Mouse (Mus musculus) cerebellum, adult 2 months (tissue): ENCODE measurements at regions not wholly inside any gene's neighbourhood (a gene's known extent, or its start where the extent isn't known, plus 50 kb on each side); places are given as distances from the start of the nearest gene placed in this dataset.
A peak's percentile ranks its signal among the peaks of the same experiment; 100 is the strongest.

ENCODE experiments used
- DNase-seq, 2 experiments: peaks; one replicate each; pipeline ENCODE4 v3.0.0; 2021
- H3K27ac ChIP-seq: fragments of 200-500 bp; 2 replicates; pipeline ENCODE4 v1.5.1; 2012; ENCODE audit warnings: low read length, control low read depth, inconsistent platforms; ENCODE audit not compliant: insufficient read depth
- H3K27me3 ChIP-seq: fragments of 200-500 bp; 2 replicates; pipeline ENCODE4 v1.6.1; 2012; ENCODE audit warnings: inconsistent platforms, mild to moderate bottlenecking, low read length, moderate library complexity; ENCODE audit not compliant: control insufficient read depth, insufficient read depth
- H3K4me1 ChIP-seq: fragments of 200-500 bp; 2 replicates; pipeline ENCODE4 v1.6.1; 2011; ENCODE audit warnings: low read length; ENCODE audit not compliant: control insufficient read depth, insufficient read depth
- H3K4me3 ChIP-seq: fragments of 200-500 bp; replicated peaks from 2 replicates; pipeline ENCODE3; 2011; ENCODE audit warnings: mild to moderate bottlenecking, low read depth, low read length, control low read depth; ENCODE audit not compliant: insufficient read depth
- CTCF ChIP-seq: fragments of 200-500 bp; IDR thresholded peaks from 2 replicates; pipeline ENCODE4 v1.5.1; 2011; ENCODE audit warnings: low read depth, mild to moderate bottlenecking, control low read depth, low read length, moderate library complexity, borderline replicate concordance; ENCODE audit not compliant: insufficient read depth
- POLR2A ChIP-seq: fragments of 200-500 bp; IDR thresholded peaks from 2 replicates; pipeline ENCODE4 v1.6.1; 2011; ENCODE audit warnings: low read length, control low read depth, borderline replicate concordance; ENCODE audit not compliant: insufficient read depth
- WGBS: fragments of 180-500 bp; shearing (Covaris S2); methylation state at CpG from one replicate; pipeline ENCODE4 v1.1.7; 2018; 5-methylcytosine and 5-hydroxymethylcytosine counted together

DNA sequence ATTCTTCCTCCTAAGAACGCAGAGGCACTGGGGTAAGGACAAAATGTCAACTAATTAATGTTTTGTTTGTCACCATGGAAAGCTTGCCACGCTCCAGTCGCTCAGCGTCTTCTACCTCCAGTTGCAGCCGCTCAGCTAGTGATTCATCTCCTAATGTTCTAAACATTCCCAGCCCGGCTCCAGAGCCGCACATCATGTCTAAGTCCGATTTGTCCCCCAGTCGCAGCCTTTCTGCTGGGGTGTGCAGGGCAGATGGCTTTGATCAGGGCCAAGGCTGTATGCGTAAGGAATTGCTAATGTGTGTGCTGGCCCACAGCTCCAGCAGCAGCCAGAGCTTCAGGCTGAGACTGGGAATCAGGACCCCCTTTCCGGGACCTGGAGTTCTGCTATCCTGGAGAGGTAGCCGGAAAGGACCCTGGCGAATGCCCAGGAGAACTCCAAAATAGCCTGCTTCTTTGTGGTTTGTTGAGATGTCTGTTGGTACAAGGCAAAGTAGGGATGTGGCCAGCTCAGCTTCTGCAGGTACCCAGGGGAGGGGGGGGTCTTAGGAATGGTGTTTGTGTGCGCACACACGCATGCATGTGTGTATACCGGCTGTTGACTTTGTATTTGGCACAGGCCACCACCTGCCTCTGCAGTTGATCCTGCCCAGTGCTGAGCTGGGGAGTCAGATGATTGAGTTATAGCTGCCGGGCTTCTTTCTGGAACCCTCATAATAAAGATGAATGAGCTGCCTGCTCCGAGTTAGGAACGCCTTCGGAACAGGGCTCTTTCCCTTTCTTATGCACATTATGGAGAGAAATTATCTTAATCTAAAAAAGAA, 143.0 kb upstream of the Kcng1 start:
- TF ChIP-seq POLR2A (no peak), CTCF (no peak)
- no peaks in the 10 kb centered on the region; the same call in 1 of the 2 replicates for H3K27me3 ChIP-seq
- DNase-seq, result no peak
- H3K4me3 ChIP-seq, result no peak overlapping the region
- H3K27ac ChIP-seq, result no peak overlapping the region
- 49% methylated on average over 20 of the region's 20 CpGs for WGBS
- H3K4me1 ChIP-seq, result no peaks in the 10 kb centered on the region; the same call in 1 of the 2 replicates

DNA sequence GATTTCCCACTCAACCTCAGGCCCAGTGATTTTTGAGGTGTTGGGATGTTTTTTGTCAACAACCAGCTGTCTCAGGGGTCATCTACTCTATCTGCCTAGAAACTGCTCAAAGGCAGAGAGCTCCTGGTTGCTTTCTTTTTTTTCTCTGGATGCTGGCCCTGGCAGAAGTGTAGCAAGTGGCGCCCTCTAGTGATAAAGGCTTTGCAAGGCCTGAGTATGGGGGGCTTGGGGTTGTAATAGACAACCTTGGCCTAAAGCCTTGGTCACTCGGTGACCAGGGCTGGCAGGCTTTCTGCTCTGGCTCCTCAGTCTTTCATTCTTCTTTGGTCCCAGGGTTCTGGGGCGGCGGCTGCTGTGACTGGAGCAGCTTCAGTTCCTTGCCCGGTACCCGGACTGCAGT, 142.0 kb upstream of the Kcng1 start:
- Histone ChIP-seq H3K27ac (no peak overlapping the region), H3K4me3 (no peak overlapping the region), H3K4me1 (no peaks in the 10 kb centered on the region; the same call in 1 of the 2 replicates), H3K27me3 (no peaks in the 10 kb centered on the region; the same call in 1 of the 2 replicates)
- DNase-seq, result no peak
- TF ChIP-seq POLR2A, result no peak
- TF ChIP-seq CTCF, result 0 out of 2 replicates have a peak, but pooled peaks have one; percentile 17
- 37% methylated on average over 6 of the region's 6 CpGs for WGBS

DNA sequence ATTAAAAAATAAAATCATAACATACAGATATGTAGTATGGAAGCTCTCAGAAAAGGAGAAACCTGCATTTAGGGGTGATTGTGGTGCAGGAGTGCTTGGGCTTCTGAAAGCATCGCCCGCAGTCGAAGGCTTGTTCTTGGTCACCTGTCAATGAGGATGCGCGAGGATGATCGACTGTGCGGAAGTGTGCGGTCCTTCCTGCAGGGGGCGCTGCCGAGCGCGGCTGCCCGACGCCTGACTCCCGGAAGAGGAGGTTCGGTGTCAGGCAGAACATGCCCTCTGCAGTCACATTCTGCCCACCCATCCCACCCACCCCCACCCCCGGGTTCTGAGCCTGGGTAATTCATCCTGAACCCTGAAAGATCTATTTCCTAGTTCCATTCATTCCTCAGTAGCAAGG, 133.6 kb upstream of the Kcng1 start:
- DNase-seq, result no peak
- no peaks in the 10 kb centered on the region for H3K27me3 ChIP-seq
- H3K4me3 ChIP-seq, result no peak overlapping the region
- TF ChIP-seq CTCF (peak; percentile 33; the same call in 1 of the 2 replicates), POLR2A (no peak)
- no peak overlapping the region for H3K27ac ChIP-seq
- WGBS, result 34% methylated on average over 17 of the region's 17 CpGs
- no peaks in the 10 kb centered on the region for H3K4me1 ChIP-seq

DNA sequence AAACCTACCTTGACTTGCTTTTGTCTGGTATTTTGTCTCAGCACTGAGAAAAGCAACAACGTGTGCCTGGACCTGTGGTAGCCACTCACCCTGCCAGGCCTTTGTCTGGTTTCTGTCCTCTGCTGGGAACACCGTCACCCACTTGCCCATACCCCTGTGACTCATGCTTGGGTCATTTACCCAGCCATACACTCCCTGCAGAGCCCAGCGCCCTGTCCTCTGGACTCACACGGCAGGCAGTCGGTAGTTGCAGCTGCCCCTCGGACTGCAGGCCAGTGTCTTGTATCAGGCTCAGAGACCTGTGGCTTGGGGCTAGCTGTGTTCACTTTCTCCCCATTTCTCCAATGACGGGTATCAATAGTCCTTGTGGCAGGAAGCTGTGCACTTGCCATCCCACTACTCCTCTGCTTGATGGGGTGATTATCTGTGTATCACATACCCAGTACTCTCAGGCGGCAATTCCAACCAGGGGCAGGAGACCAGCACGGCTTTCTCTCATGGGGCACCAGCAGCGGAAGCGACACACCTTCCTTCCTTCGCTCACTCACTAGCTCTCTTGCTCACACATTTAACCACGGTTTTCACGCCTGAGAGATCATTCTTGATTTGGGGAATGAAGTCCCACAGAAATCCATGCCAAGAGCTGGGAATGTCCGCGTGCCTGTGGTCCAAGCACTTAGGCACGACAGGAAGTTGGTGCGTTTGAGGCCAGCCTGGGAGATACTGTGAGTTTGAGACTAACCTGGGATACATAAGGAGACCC, 132.8 kb upstream of the Kcng1 start:
- no peak for DNase-seq
- H3K4me3 ChIP-seq, result no peak overlapping the region
- TF ChIP-seq CTCF, result no peak
- no peak for TF ChIP-seq POLR2A
- no peaks in the 10 kb centered on the region for H3K4me1 ChIP-seq
- no peak overlapping the region for H3K27ac ChIP-seq
- WGBS, result 72% methylated on average over 18 of the region's 18 CpGs
- H3K27me3 ChIP-seq, result no peaks in the 10 kb centered on the region

GRCm38 (mm10) chr2:168412853-168413252, 131.3 kb upstream of the Kcng1 start:
- no peak overlapping the region for H3K27ac ChIP-seq
- H3K27me3 ChIP-seq, result no peaks in the 10 kb centered on the region
- no peak for DNase-seq
- TF ChIP-seq POLR2A, result no peak
- TF ChIP-seq CTCF, result 0 out of 2 replicates have a peak, but pooled peaks have one; percentile 2
- H3K4me3 ChIP-seq, result no peak overlapping the region
- no peaks in the 10 kb centered on the region for H3K4me1 ChIP-seq
- 57% methylated on average over 6 of the region's 6 CpGs for WGBS

DNA sequence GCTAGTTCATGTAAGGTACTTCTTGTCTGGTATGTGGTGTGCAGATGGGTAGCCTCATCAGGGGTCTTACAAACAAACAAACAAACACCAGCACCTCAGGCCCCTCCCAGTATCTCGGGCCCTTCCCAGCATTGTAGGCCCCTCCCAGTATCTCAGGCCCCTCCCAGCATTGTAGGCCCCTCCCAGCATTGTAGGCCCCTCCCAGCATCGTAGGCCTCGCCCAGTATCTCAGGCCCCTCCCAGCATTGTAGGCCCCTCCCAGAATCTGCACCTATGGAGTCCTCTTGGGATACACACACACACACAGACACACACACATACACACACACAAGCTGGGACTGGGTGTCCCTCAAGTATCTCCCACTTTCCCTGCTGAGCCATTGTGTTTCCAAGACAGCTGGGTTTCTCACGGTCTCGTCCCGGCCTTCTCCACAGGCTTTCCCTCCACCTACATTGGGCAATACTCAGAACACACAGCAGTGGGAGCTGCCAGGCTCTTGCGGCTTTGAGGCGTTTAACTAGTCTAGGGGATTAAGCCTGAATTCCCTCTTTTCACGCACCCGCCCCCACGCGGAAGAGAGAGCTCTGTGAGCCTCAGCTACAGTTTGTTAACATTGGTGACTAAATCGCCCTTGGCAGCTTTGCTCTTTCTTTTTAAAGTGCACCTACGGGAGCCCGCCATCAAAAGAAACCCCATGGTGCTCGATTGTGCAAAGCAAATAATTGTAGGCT, 121.4 kb upstream of the Kcng1 start:
- no peaks in the 10 kb centered on the region for H3K27me3 ChIP-seq
- DNase-seq, result no peak
- TF ChIP-seq POLR2A (no peak), CTCF (no peak)
- H3K27ac ChIP-seq, result no peak overlapping the region
- H3K4me1 ChIP-seq, result no peaks in the 10 kb centered on the region
- H3K4me3 ChIP-seq, result no peak overlapping the region
- WGBS, result 45% methylated on average over 16 of the region's 16 CpGs

DNA sequence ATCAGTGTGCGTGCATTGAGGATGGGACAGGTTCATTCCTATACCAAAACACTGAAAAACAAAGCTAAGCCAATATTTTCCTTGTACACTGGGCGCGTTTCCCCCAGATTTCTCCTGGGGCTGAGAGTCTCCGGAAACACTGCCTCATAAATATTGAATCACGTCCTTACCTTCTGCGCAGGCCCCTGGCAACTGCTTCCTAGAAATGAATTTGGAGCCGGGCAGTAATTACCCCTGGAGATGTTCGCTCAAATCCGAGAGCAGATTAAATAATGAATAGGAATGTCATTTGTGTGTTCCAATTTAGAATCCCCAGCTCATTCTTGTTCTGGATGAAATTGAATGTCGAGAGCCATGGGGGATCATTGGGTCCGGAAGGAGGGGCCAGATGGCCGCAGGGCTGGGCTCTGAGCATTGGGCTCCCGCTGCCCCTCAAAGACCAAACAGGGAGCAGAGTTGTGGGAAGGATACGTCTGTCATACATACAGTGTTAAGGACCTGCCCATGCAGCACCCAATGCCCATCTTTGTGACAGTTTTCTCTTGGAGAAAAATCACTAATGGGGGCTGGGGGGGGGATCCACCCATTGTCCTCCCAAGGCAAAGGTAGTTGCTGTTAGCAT, 117.7 kb upstream of the Kcng1 start:
- H3K27me3 ChIP-seq, result no peaks in the 10 kb centered on the region
- no peak for DNase-seq
- WGBS, result 34% methylated on average over 14 of the region's 14 CpGs
- no peak overlapping the region for H3K27ac ChIP-seq
- no peak overlapping the region for H3K4me3 ChIP-seq
- no peaks in the 10 kb centered on the region for H3K4me1 ChIP-seq
- TF ChIP-seq POLR2A, result no peak
- TF ChIP-seq CTCF, result no peak
